Mouse (Mus musculus): Measurements from ENCODE around the gene Mtmr4. TPM values are rescaled to one million over a fixed set of nuclear protein-coding genes. Genes with fewer than 3 reads are reported as not detected.

Mtmr4 gene
- polyA plus RNA-seq, 1 experiment from 2014 or later: 45.5 TPM

DNA sequence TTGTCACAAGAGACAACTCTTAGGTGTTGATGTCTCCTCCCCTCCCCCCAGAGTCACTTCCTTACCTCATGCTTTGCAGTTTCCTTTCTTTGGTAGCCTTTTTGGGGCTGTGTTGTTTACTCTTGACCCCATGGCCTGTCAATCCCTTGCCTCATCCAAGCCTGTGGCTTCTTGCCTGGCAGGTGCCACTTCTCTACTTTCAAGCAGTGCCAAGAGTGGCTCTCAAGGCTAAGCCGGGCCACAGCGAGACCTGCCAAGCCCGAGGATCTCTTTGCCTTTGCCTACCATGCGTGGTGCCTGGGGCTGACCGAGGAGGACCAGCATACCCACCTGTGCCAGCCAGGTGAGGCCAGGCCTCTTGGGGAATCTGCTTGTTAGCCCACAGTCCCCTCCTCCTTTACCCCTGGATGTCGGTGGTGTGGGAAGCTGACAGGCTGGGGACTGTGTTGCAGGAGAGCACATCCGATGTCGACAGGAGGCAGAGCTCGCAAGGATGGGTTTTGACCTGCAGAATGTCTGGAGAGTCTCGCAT, 8.4 kb downstream of the Mtmr4 start:
- Histone ChIP-seq H3K4me3 (ENCODE audit: low read depth, low read length) (no peak overlapping the region), H3K27me3 (replicated peaks; ENCODE audit: control insufficient read depth, insufficient read depth, low read length) (no peaks in the 10 kb centered on the region), H3K9me3 (replicated peaks; ENCODE audit: control insufficient read depth, low read length) (no peaks in the 10 kb centered on the region), H3K36me3 (ENCODE audit: control insufficient read depth, insufficient read depth, low read length) (peaks cover 84% of the 10 kb centered on the region), H3K4me1 (ENCODE audit: control insufficient read depth, insufficient read depth, low read length) (peaks cover 5% of the 10 kb centered on the region), H3K27ac (ENCODE audit: low read depth, low read length) (no peak overlapping the region), H3K9ac (ENCODE audit: low read length) (no peak overlapping the region), H3K4me2 (ENCODE audit: low read length) (no peak overlapping the region)
- ATAC-seq: no peak
- DNase-seq (ENCODE audit: low spot score): no peak
- WGBS: 97% methylated on average over 10 of the region's 10 CpGs

DNA sequence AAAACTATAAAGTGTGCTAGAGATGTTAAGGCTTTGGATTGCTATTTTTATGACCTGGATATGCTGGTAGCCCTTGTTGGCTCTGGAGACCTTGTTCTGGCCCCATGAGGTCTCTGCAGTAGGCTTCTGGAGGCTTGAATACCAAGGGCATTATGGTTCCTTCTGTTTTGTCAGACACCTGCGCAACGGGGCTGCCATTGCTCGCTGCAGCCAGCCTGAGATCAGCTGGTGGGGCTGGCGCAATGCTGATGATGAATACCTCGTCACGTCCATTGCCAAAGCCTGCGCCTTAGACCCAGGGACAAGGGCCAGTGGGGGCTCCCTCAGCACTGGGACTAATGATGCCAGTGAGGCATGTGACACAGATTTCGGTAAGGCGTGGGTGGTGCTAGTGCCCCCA, 10.3 kb downstream of the Mtmr4 start:
- DNase-seq (ENCODE audit: low spot score): no peak
- H3K27me3 ChIP-seq (replicated peaks; ENCODE audit: control insufficient read depth, insufficient read depth, low read length): no peaks in the 10 kb centered on the region
- H3K4me2 ChIP-seq (ENCODE audit: low read length): no peak overlapping the region
- no peak overlapping the region for H3K9ac ChIP-seq (ENCODE audit: low read length)
- H3K9me3 ChIP-seq (replicated peaks; ENCODE audit: control insufficient read depth, low read length): no peaks in the 10 kb centered on the region
- peaks cover 99% of the 10 kb centered on the region for H3K36me3 ChIP-seq (ENCODE audit: control insufficient read depth, insufficient read depth, low read length)
- H3K4me1 ChIP-seq (ENCODE audit: control insufficient read depth, insufficient read depth, low read length): no peaks in the 10 kb centered on the region
- no peak overlapping the region for H3K27ac ChIP-seq (ENCODE audit: low read depth, low read length)
- no peak overlapping the region for H3K4me3 ChIP-seq (ENCODE audit: low read depth, low read length)
- ATAC-seq: no peak
- 90% methylated on average over 9 of the region's 9 CpGs for WGBS

GRCm38 (mm10) chr11:87603571-87603970, 11.6 kb downstream of the Mtmr4 start:
- Histone ChIP-seq H3K4me3 (ENCODE audit: low read depth, low read length) (no peak overlapping the region), H3K9me3 (replicated peaks; ENCODE audit: control insufficient read depth, low read length) (no peaks in the 10 kb centered on the region), H3K36me3 (ENCODE audit: control insufficient read depth, insufficient read depth, low read length) (peaks cover 99% of the 10 kb centered on the region), H3K27ac (ENCODE audit: low read depth, low read length) (no peak overlapping the region), H3K9ac (ENCODE audit: low read length) (no peak overlapping the region), H3K4me2 (ENCODE audit: low read length) (no peak overlapping the region), H3K27me3 (replicated peaks; ENCODE audit: control insufficient read depth, insufficient read depth, low read length) (no peaks in the 10 kb centered on the region), H3K4me1 (ENCODE audit: control insufficient read depth, insufficient read depth, low read length) (no peaks in the 10 kb centered on the region)
- ATAC-seq (no peak), DNase-seq (ENCODE audit: low spot score) (no peak)
- 91% methylated on average over 2 of the region's 2 CpGs for WGBS

DNA sequence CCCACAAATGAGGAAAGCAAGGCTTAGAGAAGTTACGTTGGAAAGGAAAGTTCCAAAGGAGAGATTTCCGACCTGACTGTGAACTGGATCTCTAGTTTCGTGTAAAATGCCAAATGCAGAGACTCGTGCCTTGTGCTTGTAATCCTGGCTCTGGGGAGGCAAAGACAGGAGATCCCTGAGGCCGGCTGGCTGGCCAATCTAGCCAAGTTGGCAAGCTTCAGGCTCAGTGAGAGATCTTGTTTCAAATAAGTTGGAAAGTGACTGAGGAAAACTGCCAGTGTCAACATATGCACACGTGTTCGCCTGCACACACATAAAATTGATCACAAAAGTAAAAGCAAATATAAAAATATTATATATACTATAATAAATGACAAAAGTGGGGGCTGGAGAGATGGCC, 17.3 kb downstream of the Mtmr4 start:
- 89% methylated on average over 7 of the region's 7 CpGs for WGBS
- ATAC-seq (no peak), DNase-seq (ENCODE audit: low spot score) (no peak)
- H3K27me3 ChIP-seq (replicated peaks; ENCODE audit: control insufficient read depth, insufficient read depth, low read length): no peaks in the 10 kb centered on the region
- no peaks in the 10 kb centered on the region for H3K9me3 ChIP-seq (replicated peaks; ENCODE audit: control insufficient read depth, low read length)
- peaks cover 97% of the 10 kb centered on the region for H3K36me3 ChIP-seq (ENCODE audit: control insufficient read depth, insufficient read depth, low read length)
- H3K4me2 ChIP-seq (ENCODE audit: low read length): no peak overlapping the region
- H3K27ac ChIP-seq (ENCODE audit: low read depth, low read length): no peak overlapping the region
- no peak overlapping the region for H3K4me3 ChIP-seq (ENCODE audit: low read depth, low read length)
- no peaks in the 10 kb centered on the region for H3K4me1 ChIP-seq (ENCODE audit: control insufficient read depth, insufficient read depth, low read length)
- no peak overlapping the region for H3K9ac ChIP-seq (ENCODE audit: low read length)

GRCm38 (mm10) chr11:87611547-87611946, 19.6 kb downstream of the Mtmr4 start:
- Histone ChIP-seq H3K4me2 (ENCODE audit: low read length) (no peak overlapping the region), H3K36me3 (ENCODE audit: control insufficient read depth, insufficient read depth, low read length) (peaks cover 97% of the 10 kb centered on the region), H3K27me3 (replicated peaks; ENCODE audit: control insufficient read depth, insufficient read depth, low read length) (no peaks in the 10 kb centered on the region), H3K4me1 (ENCODE audit: control insufficient read depth, insufficient read depth, low read length) (no peaks in the 10 kb centered on the region), H3K9ac (ENCODE audit: low read length) (no peak overlapping the region), H3K27ac (ENCODE audit: low read depth, low read length) (no peak overlapping the region), H3K9me3 (replicated peaks; ENCODE audit: control insufficient read depth, low read length) (no peaks in the 10 kb centered on the region), H3K4me3 (ENCODE audit: low read depth, low read length) (no peak overlapping the region)
- no peak for ATAC-seq
- 89% methylated on average over 9 of the region's 9 CpGs for WGBS
- DNase-seq (ENCODE audit: low spot score): no peak

GRCm38 (mm10) chr11:87613972-87614371, 22.0 kb downstream of the Mtmr4 start:
- peaks cover 97% of the 10 kb centered on the region for H3K36me3 ChIP-seq (ENCODE audit: control insufficient read depth, insufficient read depth, low read length)
- no peak overlapping the region for H3K4me3 ChIP-seq (ENCODE audit: low read depth, low read length)
- no peak overlapping the region for H3K27ac ChIP-seq (ENCODE audit: low read depth, low read length)
- no peak overlapping the region for H3K9ac ChIP-seq (ENCODE audit: low read length)
- peaks cover 4% of the 10 kb centered on the region; the same call in 1 of the 2 replicates for H3K9me3 ChIP-seq (replicated peaks; ENCODE audit: control insufficient read depth, low read length)
- DNase-seq (ENCODE audit: low spot score) (no peak), ATAC-seq (no peak)
- WGBS: 94% methylated on average over 7 of the region's 7 CpGs
- H3K27me3 ChIP-seq (replicated peaks; ENCODE audit: control insufficient read depth, insufficient read depth, low read length): no peaks in the 10 kb centered on the region
- no peak overlapping the region for H3K4me2 ChIP-seq (ENCODE audit: low read length)
- no peaks in the 10 kb centered on the region for H3K4me1 ChIP-seq (ENCODE audit: control insufficient read depth, insufficient read depth, low read length)

GRCm38 (mm10) chr11:87615551-87615950, 23.6 kb downstream of the Mtmr4 start:
- Histone ChIP-seq H3K4me3 (ENCODE audit: low read depth, low read length) (no peak overlapping the region), H3K36me3 (ENCODE audit: control insufficient read depth, insufficient read depth, low read length) (peaks cover 84% of the 10 kb centered on the region), H3K9ac (ENCODE audit: low read length) (no peak overlapping the region), H3K27me3 (replicated peaks; ENCODE audit: control insufficient read depth, insufficient read depth, low read length) (no peaks in the 10 kb centered on the region), H3K27ac (ENCODE audit: low read depth, low read length) (no peak overlapping the region), H3K4me1 (ENCODE audit: control insufficient read depth, insufficient read depth, low read length) (no peaks in the 10 kb centered on the region), H3K9me3 (replicated peaks; ENCODE audit: control insufficient read depth, low read length) (peaks cover 4% of the 10 kb centered on the region; the same call in 1 of the 2 replicates), H3K4me2 (ENCODE audit: low read length) (no peak overlapping the region)
- no peak for ATAC-seq
- WGBS: 93% methylated on average over 5 of the region's 5 CpGs
- no peak for DNase-seq (ENCODE audit: low spot score)

DNA sequence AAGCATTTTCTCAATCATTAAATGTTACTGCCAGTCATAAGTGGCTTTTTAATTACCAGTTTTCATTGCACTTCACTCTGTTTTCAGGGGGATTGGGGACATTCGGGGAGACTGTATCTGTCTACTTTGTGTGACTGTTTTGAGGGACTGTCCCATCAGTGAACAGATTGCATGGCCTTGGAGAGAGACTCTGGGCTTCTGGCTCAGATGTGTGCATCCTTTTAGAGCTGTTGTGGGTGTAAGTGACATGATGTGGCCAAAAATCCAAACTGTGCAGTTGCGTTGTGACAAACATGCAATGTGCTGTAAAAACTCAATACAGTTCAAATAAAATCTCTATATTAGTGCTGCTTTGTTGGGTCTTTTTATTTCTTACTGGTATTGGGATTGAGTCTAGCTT, 24.0 kb downstream of the Mtmr4 start:
- ATAC-seq (no peak), DNase-seq (ENCODE audit: low spot score) (no peak)
- no peaks in the 10 kb centered on the region for H3K4me1 ChIP-seq (ENCODE audit: control insufficient read depth, insufficient read depth, low read length)
- no peak overlapping the region for H3K4me2 ChIP-seq (ENCODE audit: low read length)
- no peak overlapping the region for H3K4me3 ChIP-seq (ENCODE audit: low read depth, low read length)
- H3K9me3 ChIP-seq (replicated peaks; ENCODE audit: control insufficient read depth, low read length): peaks cover 4% of the 10 kb centered on the region; the same call in 1 of the 2 replicates
- H3K27me3 ChIP-seq (replicated peaks; ENCODE audit: control insufficient read depth, insufficient read depth, low read length): no peaks in the 10 kb centered on the region
- H3K36me3 ChIP-seq (ENCODE audit: control insufficient read depth, insufficient read depth, low read length): peaks cover 82% of the 10 kb centered on the region
- no peak overlapping the region for H3K27ac ChIP-seq (ENCODE audit: low read depth, low read length)
- WGBS: 99% methylated on average over 2 of the region's 2 CpGs
- no peak overlapping the region for H3K9ac ChIP-seq (ENCODE audit: low read length)

- WGBS: 92% methylated on average over 69 of the region's 69 CpGs
- no peak for ATAC-seq
Measured at GRCm38 (mm10) chr11:87616790-87617474, 25.0 kb downstream of the Mtmr4 start, which contains the start of gene Hsf5. Gene Hsf5, plus strand, starts transcription at chr11:87617164.

More at GRCm38 (mm10) chr11:87616790-87617474, 25.0 kb downstream of the Mtmr4 start, which contains the start of gene Hsf5:
- no peaks in the 10 kb centered on the region for H3K27me3 ChIP-seq (replicated peaks; ENCODE audit: control insufficient read depth, insufficient read depth, low read length)
- H3K4me2 ChIP-seq (ENCODE audit: low read length): no peak within 1 kb of the TSS
- H3K4me1 ChIP-seq (ENCODE audit: control insufficient read depth, insufficient read depth, low read length): no peaks in the 10 kb centered on the region
- DNase-seq (ENCODE audit: low spot score): no peak
- H3K9ac ChIP-seq (ENCODE audit: low read length): no peak within 1 kb of the TSS
- H3K27ac ChIP-seq (ENCODE audit: low read depth, low read length): no peak within 1 kb of the TSS
- H3K9me3 ChIP-seq (replicated peaks; ENCODE audit: control insufficient read depth, low read length): peaks cover 4% of the 10 kb centered on the region; the same call in 1 of the 2 replicates
- peaks cover 74% of the 10 kb centered on the region for H3K36me3 ChIP-seq (ENCODE audit: control insufficient read depth, insufficient read depth, low read length)
- no peak within 1 kb of the TSS for H3K4me3 ChIP-seq (ENCODE audit: low read depth, low read length)

Measured in forebrain, embryonic 14.5 days (tissue).